Mouse (Mus musculus) megakaryocyte, adult 5-6 weeks (primary cell): ENCODE measurements around the gene Cfap97d1. TPM values are rescaled to one million over a fixed set of nuclear protein-coding genes. Genes with fewer than 3 reads are reported as not detected.

ENCODE experiments used
- ATAC-seq: 2 replicates; pipeline ENCODE4 v1.8.0; 2016; ENCODE audit warnings: mild to moderate bottlenecking, inconsistent platforms; ENCODE audit not compliant: poor library complexity, severe bottlenecking
- total RNA-seq, 2 experiments: library from RNA; stranded (forward) in 1 of 2; stranded (reverse) in 1 of 2; fragments of 153-499, 151-499 nt in 1 of 2; fragments of 221-1000, 200-1000 nt in 1 of 2; gene quantifications; 2 replicates each; pipeline versions ENCODE4 v1.2.3 to v1.2.4; 2015 to 2017

The Cfap97d1 gene
- not detected in 2 replicates for total RNA-seq (2015)
- not detected in 2 replicates for total RNA-seq (2017)

GRCm38 (mm10) chr11:101984054-101985025 is at the start of gene Cfap97d1:
Gene Cfap97d1 (plus strand): TSS chr11:101984279.
- ATAC-seq: peak; percentile 72

GRCm38 (mm10) chr11:101935743-101936142 is 48.3 kb upstream of the Cfap97d1 start:
- ATAC-seq: no peak

- no peak for ATAC-seq
Measured at GRCm38 (mm10) chr11:101936421-101936820, 47.7 kb upstream of the Cfap97d1 start.

GRCm38 (mm10) chr11:101937108-101937507 is 47.0 kb upstream of the Cfap97d1 start:
- ATAC-seq: no peak

- no peak for ATAC-seq
Measured at GRCm38 (mm10) chr11:101943055-101943454, 41.0 kb upstream of the Cfap97d1 start.

GRCm38 (mm10) chr11:101946525-101946924 is 37.6 kb upstream of the Cfap97d1 start:
- ATAC-seq: no peak

GRCm38 (mm10) chr11:101950021-101950420 is 34.1 kb upstream of the Cfap97d1 start:
- no peak for ATAC-seq

GRCm38 (mm10) chr11:101952541-101953341 is 31.3 kb upstream of the Cfap97d1 start:
- peak; percentile 88 for ATAC-seq

GRCm38 (mm10) chr11:101953441-101953840 is 30.6 kb upstream of the Cfap97d1 start:
- no peak for ATAC-seq

GRCm38 (mm10) chr11:101957476-101957875 is 26.6 kb upstream of the Cfap97d1 start:
- ATAC-seq: no peak

- ATAC-seq: no peak
Measured at GRCm38 (mm10) chr11:101963043-101963442, 21.0 kb upstream of the Cfap97d1 start.

- ATAC-seq: no peak
Measured at GRCm38 (mm10) chr11:101963473-101964291, 20.4 kb upstream of the Cfap97d1 start.

- ATAC-seq: no peak
Measured at GRCm38 (mm10) chr11:101964647-101965046, 19.4 kb upstream of the Cfap97d1 start.

GRCm38 (mm10) chr11:101965553-101965952 is 18.5 kb upstream of the Cfap97d1 start:
- ATAC-seq: no peak

GRCm38 (mm10) chr11:101966965-101967614 is 17.0 kb upstream of the Cfap97d1 start, which contains the start of gene Sost:
Gene Sost (minus strand): TSS chr11:101967015.
- ATAC-seq: no peak

GRCm38 (mm10) chr11:101968311-101968710 is 15.8 kb upstream of the Cfap97d1 start:
- no peak for ATAC-seq

GRCm38 (mm10) chr11:101968791-101969190 is 15.3 kb upstream of the Cfap97d1 start:
- ATAC-seq: peak; percentile 62

- no peak for ATAC-seq
Measured at GRCm38 (mm10) chr11:101969835-101970234, 14.2 kb upstream of the Cfap97d1 start.

- ATAC-seq: peak; percentile 31; the same call in 1 of the 2 replicates
Measured at GRCm38 (mm10) chr11:101971410-101971809, 12.7 kb upstream of the Cfap97d1 start.

GRCm38 (mm10) chr11:101972097-101972496 is 12.0 kb upstream of the Cfap97d1 start:
- ATAC-seq: peak; percentile 85
